Mouse (Mus musculus) liver, postnatal 0 days (tissue): ENCODE results near the gene Ankrd52.

ENCODE experiments used
- CTCF ChIP-seq: sonication (generic); IDR thresholded peaks from 2 replicates; pipeline ENCODE4 v1.5.1; 2016; ENCODE audit warnings: antibody characterized with exemption, low read depth
- EP300 ChIP-seq: IDR thresholded peaks from 2 replicates; pipeline ENCODE4 v1.6.1; 2016; ENCODE audit warnings: antibody characterized with exemption, low read depth, mild to moderate bottlenecking

DNA sequence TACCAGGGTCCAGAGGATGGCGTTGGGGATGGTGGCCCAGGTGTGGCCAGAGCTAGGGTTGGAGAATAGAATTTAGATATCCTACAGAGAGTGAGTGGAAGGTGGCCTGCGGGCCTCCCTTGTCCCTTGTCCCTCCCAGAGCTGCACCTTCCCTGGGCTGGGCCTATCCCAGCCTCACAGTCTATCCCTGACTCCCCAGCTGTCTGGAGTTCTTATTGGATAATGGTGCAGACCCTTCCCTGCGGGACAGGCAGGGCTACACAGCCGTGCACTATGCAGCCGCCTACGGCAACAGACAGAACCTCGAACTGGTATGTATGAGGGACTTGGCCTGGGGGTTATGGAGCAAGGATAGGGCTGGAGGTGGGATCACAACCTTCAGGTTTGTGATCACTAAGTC is 9.0 kb downstream of the Ankrd52 start:
- no peak for TF ChIP-seq CTCF
- TF ChIP-seq EP300: no peak
